ENCODE assay signal across 26 mouse cellular contexts in genomic region chr15:52898107-52898506, GRCm38 (mm10).
A peak's percentile ranks its signal among the peaks of the same experiment; 100 is the strongest.
DNase-seq lines count a peak whose midpoint lies in the region; ATAC-seq lines count a peak whose summit lies in the region.
"Had no signal": no experiment of that assay in that cellular context is flagged by ENCODE, and none has a peak within 500 bp of the region (broad histone marks: within the 10 kb centered on the region; RNA-seq: fewer than 3 reads in every experiment).

No protein-coding gene starts in this region.

- DNase-seq in adrenal gland, postnatal 14 days = peak; percentile 21
- DNase-seq in adrenal gland, postnatal 4 days (ENCODE audit: low spot score in 2 of 2) = no peak
- DNase-seq in heart, adult 18-20 months = peak; percentile 7 to 31
- no peak for DNase-seq in heart, postnatal 25 days (ENCODE audit: low spot score)
- DNase-seq in midbrain, embryonic 11.5 days (ENCODE audit: low spot score, missing footprints) = peak; percentile 54
- peak; percentile 13 to 16 for DNase-seq in adrenal gland, postnatal 36 days
- DNase-seq in gastrocnemius, adult 18-20 months (ENCODE audit: low spot score) = no peak
- DNase-seq: cerebellum, adult 8-10 months; forebrain, postnatal 0 days; gastrocnemius, postnatal 25 days; kidney, adult 18-20 months; right cerebral cortex, postnatal 25 days had no signal

- no peak for ATAC-seq in midbrain, embryonic 11.5 days (ENCODE audit: low FRiP score)
- ATAC-seq in midbrain, embryonic 15.5 days (replicated peaks) = no peak
- ATAC-seq: forebrain, postnatal 0 days; hindbrain, embryonic 16.5 days; Patski had no signal

- no peak overlapping the region for H3K9ac ChIP-seq in midbrain, embryonic 11.5 days (ENCODE audit: low read length)
- H3K9ac ChIP-seq in midbrain, embryonic 15.5 days = no peak overlapping the region
- H3K9ac ChIP-seq: forebrain, embryonic 12.5 days; forebrain, postnatal 0 days; heart, embryonic 15.5 days; kidney, embryonic 15.5 days; lung, embryonic 15.5 days; neural tube, embryonic 12.5 days; stomach, embryonic 15.5 days had no signal

- H3K4me3 ChIP-seq in midbrain, embryonic 11.5 days (ENCODE audit: low read depth, low read length) = no peak overlapping the region
- no peak overlapping the region for H3K4me3 ChIP-seq in midbrain, embryonic 15.5 days
- H3K4me3 ChIP-seq: erythroblast, embryonic 14.5 days; forebrain, embryonic 12.5 days; heart, adult 2 months; heart, embryonic 15.5 days; kidney, embryonic 15.5 days; lung, embryonic 15.5 days; midbrain, embryonic 10.5 days; myocyte; neural tube, embryonic 12.5 days; stomach, embryonic 15.5 days had no signal

- intact Hi-C loops in heart, postnatal 25 days (cut with DNase I) = no loop called here

- no peak overlapping the region for H3K4me2 ChIP-seq in midbrain, embryonic 11.5 days
- no peak overlapping the region for H3K4me2 ChIP-seq in midbrain, embryonic 15.5 days
- H3K4me2 ChIP-seq: forebrain, embryonic 12.5 days; heart, embryonic 15.5 days; kidney, embryonic 15.5 days; liver, embryonic 11.5 days; lung, embryonic 15.5 days; neural tube, embryonic 12.5 days; stomach, embryonic 15.5 days had no signal

- H3K4me1 ChIP-seq in midbrain, embryonic 11.5 days (ENCODE audit: control insufficient read depth, insufficient read depth, low read length) = no peaks in the 10 kb centered on the region
- no peaks in the 10 kb centered on the region for H3K4me1 ChIP-seq in midbrain, embryonic 15.5 days
- H3K4me1 ChIP-seq: forebrain, embryonic 12.5 days; kidney, embryonic 15.5 days; lung, embryonic 15.5 days; midbrain, embryonic 10.5 days; neural tube, embryonic 12.5 days; stomach, embryonic 15.5 days had no signal

- no peaks in the 10 kb centered on the region for H3K27me3 ChIP-seq in midbrain, embryonic 11.5 days (ENCODE audit: control insufficient read depth, insufficient read depth, low read length)
- no peaks in the 10 kb centered on the region for H3K27me3 ChIP-seq in midbrain, embryonic 15.5 days (replicated peaks)
- H3K27me3 ChIP-seq: forebrain, embryonic 12.5 days; heart, embryonic 15.5 days; kidney, embryonic 15.5 days; lung, embryonic 15.5 days; neural tube, embryonic 12.5 days; Patski; stomach, embryonic 15.5 days had no signal

- no peaks in the 10 kb centered on the region for H3K9me3 ChIP-seq in midbrain, embryonic 11.5 days (ENCODE audit: control insufficient read depth, low read length)
- no peaks in the 10 kb centered on the region for H3K9me3 ChIP-seq in midbrain, embryonic 15.5 days
- H3K9me3 ChIP-seq: forebrain, embryonic 12.5 days; heart, embryonic 15.5 days; kidney, embryonic 15.5 days; lung, embryonic 15.5 days; midbrain, embryonic 10.5 days; neural tube, embryonic 12.5 days; stomach, embryonic 15.5 days had no signal

- WGBS in midbrain, embryonic 11.5 days = 74% methylated on average over 1 of the region's 1 CpGs
- WGBS in midbrain, embryonic 15.5 days = 74% methylated on average over 1 of the region's 1 CpGs

- no peaks in the 10 kb centered on the region for H3K36me3 ChIP-seq in midbrain, embryonic 11.5 days (ENCODE audit: control insufficient read depth, insufficient read depth, low read length)
- no peaks in the 10 kb centered on the region for H3K36me3 ChIP-seq in midbrain, embryonic 15.5 days (replicated peaks)
- H3K36me3 ChIP-seq: forebrain, embryonic 12.5 days; heart, embryonic 15.5 days; kidney, embryonic 15.5 days; lung, embryonic 15.5 days; midbrain, embryonic 10.5 days; neural tube, embryonic 12.5 days; stomach, embryonic 15.5 days had no signal

- no peak overlapping the region for H3K27ac ChIP-seq in midbrain, embryonic 11.5 days (ENCODE audit: low read depth, low read length)
- H3K27ac ChIP-seq in midbrain, embryonic 15.5 days = no peak overlapping the region
- H3K27ac ChIP-seq: forebrain, embryonic 12.5 days; heart, adult 2 months; heart, embryonic 15.5 days; kidney, embryonic 15.5 days; lung, embryonic 15.5 days; midbrain, embryonic 10.5 days; neural tube, embryonic 12.5 days; stomach, embryonic 15.5 days had no signal

Comparison
In these comparisons a context has a peak if more than half of its experiments do, and no peak if none do; other contexts are left out.
1. DNase-seq: peak in adrenal gland, postnatal 14 days (single experiment), heart, adult 18-20 months (2 of 2), midbrain, embryonic 11.5 days (single experiment) and adrenal gland, postnatal 36 days (2 of 2); none in adrenal gland, postnatal 4 days (0 of 2), heart, postnatal 25 days (single experiment) and gastrocnemius, adult 18-20 months (single experiment).